Mouse (Mus musculus) forebrain, postnatal 0 days (tissue): ENCODE results near the gene Vav3. TPM values are rescaled to one million over a fixed set of nuclear protein-coding genes. Genes with fewer than 3 reads are reported as not detected.

ENCODE experiments used
- ATAC-seq: fragments of 200-750 bp; cut with Nextera tagmentation; 2 replicates; pipeline ENCODE4 v1.8.0; 2017; ENCODE audit warnings: mild to moderate bottlenecking, moderate library complexity
- DNase-seq: peaks from one replicate; pipeline ENCODE4 v3.0.0-alpha.2; 2015
- H3K27ac ChIP-seq: fragments of 300-500 bp; sonication (generic); 2 replicates; pipeline ENCODE4 v1.5.1; 2014; ENCODE audit warnings: low read depth, mild to moderate bottlenecking, antibody characterized with exemption, low read length, moderate library complexity, mixed read lengths
- H3K27me3 ChIP-seq: fragments of 300-500 bp; sonication (generic); 2 replicates; pipeline ENCODE4 v1.6.1; 2014; ENCODE audit warnings: mild to moderate bottlenecking, low read length, mixed read lengths; ENCODE audit not compliant: insufficient read depth
- H3K36me3 ChIP-seq: fragments of 300-500 bp; sonication (generic); 2 replicates; pipeline ENCODE4 v1.6.1; 2014; ENCODE audit warnings: mild to moderate bottlenecking, moderate library complexity; ENCODE audit not compliant: insufficient read depth
- H3K4me1 ChIP-seq: fragments of 300-500 bp; sonication (generic); 2 replicates; pipeline ENCODE4 v1.6.1; 2014; ENCODE audit warnings: antibody characterized with exemption; ENCODE audit not compliant: insufficient read depth
- H3K4me2 ChIP-seq: fragments of 300-500 bp; sonication (generic); 2 replicates; pipeline ENCODE4 v1.6.1; 2014; ENCODE audit warnings: low read depth, mild to moderate bottlenecking, moderate library complexity
- H3K4me3 ChIP-seq: fragments of 300-500 bp; sonication (generic); 2 replicates; pipeline ENCODE4 v1.5.1; 2014; ENCODE audit warnings: low read depth, low read length, mixed read lengths
- H3K9ac ChIP-seq: fragments of 300-500 bp; sonication (generic); 2 replicates; pipeline ENCODE4 v1.6.1; 2014; ENCODE audit warnings: mild to moderate bottlenecking
- H3K9me3 ChIP-seq: fragments of 300-500 bp; sonication (generic); 2 replicates; pipeline ENCODE4 v1.6.1; 2016; ENCODE audit warnings: low read length
- CTCF ChIP-seq: sonication (generic); IDR thresholded peaks from 2 replicates; pipeline ENCODE4 v1.5.1; 2016; ENCODE audit warnings: antibody characterized with exemption, control low read depth, low read depth
- WGBS: fragments of 180-500 bp; shearing (Covaris S2); extraction: QIAGEN DNeasy Blood & Tissue Kit; methylation state at CpG from one replicate; pipeline ENCODE4 v1.1.7; 2014; 5-methylcytosine and 5-hydroxymethylcytosine counted together
- polyA plus RNA-seq: library from polyadenylated mRNA; unstranded; fragments of >200 nt; fragmentation: Nextera tagmentation; extraction: Ambion mirVana; gene quantifications from 2 replicates; pipeline ENCODE4 v1.2.1, GENCODE M21; 2015
- total RNA-seq: library from RNA; depleted of rRNA; stranded (reverse); fragments of >200 nt; gene quantifications from 2 replicates; pipeline ENCODE4 v1.2.3, GENCODE M21; 2014

Gene Vav3
- total and polyA plus RNA-seq, 2 experiments from 2014 or later: 7.7 to 9.0 TPM

DNA sequence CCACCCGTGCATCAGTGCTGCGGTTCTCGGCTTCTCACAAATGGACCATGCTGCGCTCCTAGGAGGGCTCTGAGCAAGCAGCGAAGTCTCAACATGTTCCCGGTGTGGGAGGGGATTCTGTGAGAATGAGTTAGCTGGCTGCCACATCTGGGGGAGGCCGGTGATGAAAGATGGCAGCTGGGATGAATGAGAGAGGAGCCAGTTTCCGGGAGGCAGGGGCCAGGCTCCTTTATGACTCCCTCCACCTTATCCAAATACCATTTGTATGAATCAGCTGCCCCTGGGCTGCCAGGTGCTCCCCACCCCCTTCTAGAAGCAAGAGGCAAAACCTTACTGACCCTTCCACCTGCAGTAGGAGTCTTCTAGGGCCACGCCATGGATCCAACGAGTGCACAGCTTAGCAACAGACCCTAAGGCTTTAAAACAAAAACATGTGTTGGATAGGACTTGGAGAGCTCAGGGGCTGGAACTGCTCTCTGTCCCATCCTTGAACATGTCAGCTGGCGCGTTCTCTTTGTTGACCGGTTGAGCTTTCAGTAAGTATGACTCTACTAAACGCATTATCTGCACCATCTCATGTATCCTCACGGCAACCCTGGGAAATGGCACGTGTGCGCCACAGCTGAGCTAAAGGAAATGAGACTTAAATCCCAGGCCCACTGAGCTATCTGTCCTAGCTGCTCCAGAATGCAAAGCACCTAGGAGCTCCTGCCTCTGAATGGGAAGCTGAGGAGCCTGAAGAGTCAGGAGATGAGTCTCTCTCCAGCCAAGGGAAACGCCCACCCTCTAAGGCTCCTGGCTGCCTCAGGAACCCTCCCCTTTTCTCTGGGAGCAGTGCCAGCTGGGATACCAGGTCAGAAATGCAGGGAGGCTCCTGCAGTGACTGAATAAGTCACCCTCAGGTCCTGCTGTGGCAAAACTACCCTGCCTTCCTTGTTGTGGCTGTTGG is 30.9 kb upstream of the Vav3 start:
- Histone ChIP-seq H3K36me3 (no peaks in the 10 kb centered on the region), H3K4me1 (no peaks in the 10 kb centered on the region), H3K9ac (no peak overlapping the region), H3K27ac (no peak overlapping the region), H3K4me3 (no peak overlapping the region), H3K4me2 (no peak overlapping the region), H3K27me3 (no peaks in the 10 kb centered on the region), H3K9me3 (no peaks in the 10 kb centered on the region)
- no peak for DNase-seq
- TF ChIP-seq CTCF: no peak
- no peak for ATAC-seq
- WGBS: 91% methylated on average over 18 of the region's 18 CpGs

- TF ChIP-seq CTCF: no peak
- no peak for ATAC-seq
These were observed 29.2 kb upstream of the Vav3 start for GRCm38 (mm10) chr3:109311172-109311824.

DNA sequence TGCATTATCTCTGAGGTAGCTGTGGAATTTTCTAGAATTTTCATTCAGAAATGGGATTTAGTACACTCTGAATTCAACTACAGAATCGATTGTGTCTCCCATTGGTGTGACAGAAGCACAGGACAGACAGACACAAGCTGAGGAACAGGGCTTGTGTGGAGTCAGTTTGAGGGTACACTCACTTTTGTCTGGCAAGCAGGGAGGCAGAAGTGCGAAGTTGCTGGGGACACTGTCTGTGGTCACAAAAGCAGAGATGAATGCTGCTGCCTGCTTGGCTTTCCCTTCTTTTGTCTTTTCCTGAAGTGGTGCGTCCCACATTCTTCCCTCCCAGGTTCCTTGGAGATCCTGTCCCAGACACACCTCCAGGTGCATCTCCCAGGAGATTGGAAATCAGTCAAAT is 28.6 kb upstream of the Vav3 start:
- Histone ChIP-seq H3K27ac (no peak overlapping the region), H3K9me3 (no peaks in the 10 kb centered on the region), H3K4me3 (no peak overlapping the region), H3K27me3 (no peaks in the 10 kb centered on the region), H3K36me3 (no peaks in the 10 kb centered on the region), H3K9ac (no peak overlapping the region), H3K4me1 (no peaks in the 10 kb centered on the region), H3K4me2 (no peak overlapping the region)
- ATAC-seq (no peak), DNase-seq (no peak)
- no peak for TF ChIP-seq CTCF
- 63% methylated on average over 3 of the region's 3 CpGs for WGBS

More at GRCm38 (mm10) chr3:109311172-109311824, 29.2 kb upstream of the Vav3 start:
- Histone ChIP-seq H3K27me3 (no peaks in the 10 kb centered on the region), H3K27ac (no peak overlapping the region), H3K4me3 (no peak overlapping the region), H3K9me3 (no peaks in the 10 kb centered on the region), H3K36me3 (no peaks in the 10 kb centered on the region), H3K4me2 (no peak overlapping the region), H3K9ac (no peak overlapping the region), H3K4me1 (no peaks in the 10 kb centered on the region)
- 92% methylated on average over 6 of the region's 6 CpGs for WGBS
- DNase-seq: no peak

DNA sequence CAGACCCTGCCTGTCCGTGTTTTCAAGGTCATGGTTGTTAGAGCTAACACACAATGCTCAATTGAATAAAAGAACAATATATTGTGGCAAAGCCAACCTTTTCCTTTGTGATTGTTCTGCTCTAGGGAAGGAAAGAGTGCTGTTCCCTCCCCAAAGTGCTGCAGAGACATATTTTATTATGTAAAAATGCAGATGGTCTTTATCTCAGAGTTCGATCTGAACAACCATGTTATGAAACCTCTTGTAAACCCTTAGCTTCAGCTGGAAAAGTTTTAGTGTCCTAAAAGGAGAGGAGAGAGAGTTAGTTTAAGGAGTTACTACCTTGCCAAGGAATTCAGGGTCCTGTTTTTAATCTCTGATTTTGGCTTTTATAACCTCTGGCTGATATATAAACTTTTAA is 27.0 kb upstream of the Vav3 start:
- Histone ChIP-seq H3K27ac (no peak overlapping the region), H3K4me2 (no peak overlapping the region), H3K4me3 (no peak overlapping the region), H3K27me3 (no peaks in the 10 kb centered on the region), H3K4me1 (no peaks in the 10 kb centered on the region), H3K9me3 (no peaks in the 10 kb centered on the region), H3K9ac (no peak overlapping the region), H3K36me3 (no peaks in the 10 kb centered on the region)
- ATAC-seq (no peak), DNase-seq (no peak)
- 58% methylated on average over 2 of the region's 2 CpGs for WGBS
- no peak for TF ChIP-seq CTCF

- H3K4me3 ChIP-seq: no peak overlapping the region
- DNase-seq: no peak
- H3K27me3 ChIP-seq: no peaks in the 10 kb centered on the region
- H3K9me3 ChIP-seq: no peaks in the 10 kb centered on the region
- H3K9ac ChIP-seq: no peak overlapping the region
- ATAC-seq: no peak
- no peak for TF ChIP-seq CTCF
- H3K4me1 ChIP-seq: no peaks in the 10 kb centered on the region
- H3K36me3 ChIP-seq: no peaks in the 10 kb centered on the region
- no peak overlapping the region for H3K27ac ChIP-seq
- no peak overlapping the region for H3K4me2 ChIP-seq
These were observed 18.2 kb upstream of the Vav3 start for GRCm38 (mm10) chr3:109322225-109322624.

- no peak overlapping the region for H3K4me2 ChIP-seq
- no peak for TF ChIP-seq CTCF
- ATAC-seq (peak; percentile 32; the same call in 1 of the 2 replicates), DNase-seq (no peak)
- no peak overlapping the region for H3K27ac ChIP-seq
- H3K4me3 ChIP-seq: no peak overlapping the region
- 61% methylated on average over 7 of the region's 7 CpGs for WGBS
- H3K9me3 ChIP-seq: no peaks in the 10 kb centered on the region
- H3K9ac ChIP-seq: no peak overlapping the region
- no peaks in the 10 kb centered on the region for H3K27me3 ChIP-seq
- H3K36me3 ChIP-seq: no peaks in the 10 kb centered on the region
- H3K4me1 ChIP-seq: no peaks in the 10 kb centered on the region
These were observed 16.8 kb upstream of the Vav3 start for GRCm38 (mm10) chr3:109323447-109324300.
